Mouse (Mus musculus): ENCODE measurements around the gene Stc2. TPM values are rescaled to one million over a fixed set of nuclear protein-coding genes. Genes with fewer than 3 reads are reported as not detected.

Stc2 gene
- polyA plus RNA-seq, 1 experiment = 3.8 TPM

DNA sequence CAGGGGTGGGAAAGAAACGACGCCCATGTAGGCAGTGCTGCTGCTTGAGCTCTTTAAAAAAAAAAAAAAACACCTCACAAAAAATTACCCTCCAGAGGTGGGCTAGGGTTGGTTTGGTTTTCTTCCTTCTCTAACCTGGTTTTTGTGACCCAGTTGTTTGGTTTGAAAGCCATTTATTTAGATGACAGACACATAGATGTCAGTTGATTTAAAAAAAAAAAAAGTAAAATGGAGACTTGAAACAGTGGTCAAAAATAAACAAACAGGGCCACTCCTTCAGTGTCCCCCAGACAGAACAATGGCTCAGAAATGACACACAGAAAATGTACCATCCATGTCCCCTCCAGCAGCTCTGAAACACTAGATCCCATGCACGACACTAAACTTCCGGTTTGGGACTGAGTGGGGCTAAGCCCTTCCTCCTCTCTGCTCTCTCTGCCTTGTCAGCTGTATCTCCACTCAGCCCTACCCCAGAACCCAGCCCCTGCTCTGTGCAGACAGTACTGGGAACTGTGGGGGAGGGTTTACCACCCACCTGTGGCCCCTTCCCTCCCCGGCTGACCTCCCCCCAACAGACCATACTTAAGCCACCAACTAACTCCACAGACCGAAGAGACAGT is 10.5 kb downstream of the Stc2 start:
- no peak overlapping the region for H3K4me3 ChIP-seq (ENCODE audit: insufficient read depth, low read depth, low read length)
- 63% methylated on average over 6 of the region's 6 CpGs for WGBS
- H3K36me3 ChIP-seq (ENCODE audit: control insufficient read depth, insufficient read depth, low read length) = no peaks in the 10 kb centered on the region
- no peaks in the 10 kb centered on the region for H3K27me3 ChIP-seq (replicated peaks; ENCODE audit: control insufficient read depth, insufficient read depth, low read length)
- no peak overlapping the region for H3K27ac ChIP-seq (ENCODE audit: insufficient read depth, low read depth, low read length)
- DNase-seq = no peak
- no peaks in the 10 kb centered on the region for H3K4me1 ChIP-seq (ENCODE audit: control insufficient read depth, insufficient read depth, low read length)
- no peak for TF ChIP-seq CTCF (conservative IDR thresholded peaks at IDR 0.05; ENCODE audit: insufficient read depth, insufficient read length, low read depth, low read length)
- TF ChIP-seq POLR2A (IDR thresholded peaks at IDR 0.05; ENCODE audit: low read depth, low read length) = no peak

GRCm38 (mm10) chr11:31358453-31358852 is 11.4 kb downstream of the Stc2 start:
- Histone ChIP-seq H3K27ac (ENCODE audit: insufficient read depth, low read depth, low read length) (no peak overlapping the region), H3K4me1 (ENCODE audit: control insufficient read depth, insufficient read depth, low read length) (no peaks in the 10 kb centered on the region), H3K36me3 (ENCODE audit: control insufficient read depth, insufficient read depth, low read length) (no peaks in the 10 kb centered on the region), H3K27me3 (replicated peaks; ENCODE audit: control insufficient read depth, insufficient read depth, low read length) (no peaks in the 10 kb centered on the region), H3K4me3 (ENCODE audit: insufficient read depth, low read depth, low read length) (no peak overlapping the region)
- 86% methylated on average over 5 of the region's 5 CpGs for WGBS
- TF ChIP-seq CTCF (conservative IDR thresholded peaks at IDR 0.05; ENCODE audit: insufficient read depth, insufficient read length, low read depth, low read length) = no peak
- no peak for TF ChIP-seq POLR2A (IDR thresholded peaks at IDR 0.05; ENCODE audit: low read depth, low read length)
- DNase-seq = no peak

DNA sequence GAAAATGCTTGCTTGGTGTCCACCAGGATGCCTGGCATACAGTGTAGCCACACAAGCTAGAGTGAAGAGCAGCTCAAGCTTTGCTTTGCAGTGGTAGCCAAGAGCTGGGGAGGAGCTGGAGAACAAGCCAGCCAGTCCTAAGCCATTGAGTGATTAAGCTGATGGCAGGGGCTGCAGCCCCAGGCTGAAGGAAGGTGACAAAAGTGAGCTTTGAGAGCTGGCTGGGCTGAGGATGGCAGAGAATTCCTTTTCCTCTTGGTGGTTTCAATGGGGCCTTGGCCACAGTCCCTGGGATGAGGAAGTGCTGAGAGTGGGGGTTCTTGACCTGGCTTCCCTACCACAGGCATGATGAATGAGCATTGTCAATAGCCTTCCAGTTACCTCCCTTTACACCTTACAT is 13.0 kb downstream of the Stc2 start:
- no peaks in the 10 kb centered on the region for H3K36me3 ChIP-seq (ENCODE audit: control insufficient read depth, insufficient read depth, low read length)
- H3K27ac ChIP-seq (ENCODE audit: insufficient read depth, low read depth, low read length) = no peak overlapping the region
- no peak for DNase-seq
- no peaks in the 10 kb centered on the region for H3K27me3 ChIP-seq (replicated peaks; ENCODE audit: control insufficient read depth, insufficient read depth, low read length)
- TF ChIP-seq CTCF (conservative IDR thresholded peaks at IDR 0.05; ENCODE audit: insufficient read depth, insufficient read length, low read depth, low read length) (no peak), POLR2A (IDR thresholded peaks at IDR 0.05; ENCODE audit: low read depth, low read length) (no peak)
- H3K4me1 ChIP-seq (ENCODE audit: control insufficient read depth, insufficient read depth, low read length) = no peaks in the 10 kb centered on the region
- H3K4me3 ChIP-seq (ENCODE audit: insufficient read depth, low read depth, low read length) = no peak overlapping the region

- no peaks in the 10 kb centered on the region for H3K4me1 ChIP-seq (ENCODE audit: control insufficient read depth, insufficient read depth, low read length)
- WGBS = 89% methylated on average over 1 of the region's 1 CpGs
- no peaks in the 10 kb centered on the region for H3K27me3 ChIP-seq (replicated peaks; ENCODE audit: control insufficient read depth, insufficient read depth, low read length)
- no peak overlapping the region for H3K4me3 ChIP-seq (ENCODE audit: insufficient read depth, low read depth, low read length)
- H3K27ac ChIP-seq (ENCODE audit: insufficient read depth, low read depth, low read length) = no peak overlapping the region
- H3K36me3 ChIP-seq (ENCODE audit: control insufficient read depth, insufficient read depth, low read length) = no peaks in the 10 kb centered on the region
- no peak for DNase-seq
- no peak for TF ChIP-seq CTCF (conservative IDR thresholded peaks at IDR 0.05; ENCODE audit: insufficient read depth, insufficient read length, low read depth, low read length)
- no peak for TF ChIP-seq POLR2A (IDR thresholded peaks at IDR 0.05; ENCODE audit: low read depth, low read length)
Measured at GRCm38 (mm10) chr11:31355737-31356136, 14.1 kb downstream of the Stc2 start.

DNA sequence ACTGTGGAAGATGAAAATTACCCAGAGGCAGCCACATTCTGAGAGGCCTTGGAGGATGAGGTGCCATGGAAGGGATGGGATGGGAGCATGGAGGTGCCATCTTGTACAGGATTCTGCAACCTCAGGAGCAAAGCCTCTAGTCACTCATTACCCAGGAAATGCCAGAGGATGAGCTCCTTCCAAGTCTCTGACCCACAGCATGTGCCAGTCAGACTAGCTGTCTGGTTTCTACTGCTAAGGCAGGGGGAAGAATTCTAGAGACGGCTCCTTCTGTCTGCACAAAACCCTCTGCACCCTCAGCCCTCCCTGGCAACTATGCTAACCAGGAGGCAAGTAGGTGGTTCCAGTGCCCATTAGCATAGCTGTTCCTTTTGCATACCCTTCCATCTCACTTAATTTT is 15.4 kb downstream of the Stc2 start:
- 58% methylated on average over 1 of the region's 1 CpGs for WGBS

More for the DNA sequence above, 15.4 kb downstream of the Stc2 start:
- peak; percentile 46 for DNase-seq
- Histone ChIP-seq H3K27me3 (replicated peaks; ENCODE audit: control insufficient read depth, insufficient read depth, low read length) (no peaks in the 10 kb centered on the region), H3K4me1 (ENCODE audit: control insufficient read depth, insufficient read depth, low read length) (no peaks in the 10 kb centered on the region), H3K27ac (ENCODE audit: insufficient read depth, low read depth, low read length) (no peak overlapping the region), H3K36me3 (ENCODE audit: control insufficient read depth, insufficient read depth, low read length) (no peaks in the 10 kb centered on the region), H3K4me3 (ENCODE audit: insufficient read depth, low read depth, low read length) (no peak overlapping the region)
- TF ChIP-seq POLR2A (IDR thresholded peaks at IDR 0.05; ENCODE audit: low read depth, low read length) = no peak
- TF ChIP-seq CTCF (conservative IDR thresholded peaks at IDR 0.05; ENCODE audit: insufficient read depth, insufficient read length, low read depth, low read length) = no peak

Other genes with a start within 250 kb of the Stc2 start
- not detected in 2 replicates for gene Gm17332, start 187.6 kb downstream of the Stc2 start, polyA plus RNA-seq (2012; rRNA removed)

All from kidney, adult 2 months (tissue).